Mouse (Mus musculus) lung, adult 2 months (tissue): ENCODE results near the gene Garnl3. TPM values are rescaled to one million over a fixed set of nuclear protein-coding genes. Genes with fewer than 3 reads are reported as not detected.
"Not testable (repeated sequence)": the region's sequence is repeated elsewhere in the genome, so short reads cannot be mapped to it uniquely, and the experiment has no call there.

Experiments used
- DNase-seq: peaks from one replicate; pipeline ENCODE4 v3.0.0; 2022
- H3K4me1 ChIP-seq: fragments of 200-500 bp; 2 replicates; pipeline ENCODE4 v1.6.1; 2011; ENCODE audit warnings: low read length; ENCODE audit not compliant: control insufficient read depth, insufficient read depth
- H3K4me3 ChIP-seq: fragments of 200-500 bp; replicated peaks from 2 replicates; pipeline ENCODE3; 2011; ENCODE audit warnings: low read depth, mild to moderate bottlenecking, control low read depth, low read length; ENCODE audit errors: extremely low read depth
- CTCF ChIP-seq: fragments of 200-500 bp; IDR thresholded peaks from 2 replicates; pipeline ENCODE4 v1.5.1; 2011; ENCODE audit warnings: mild to moderate bottlenecking, low read length, control low read depth; ENCODE audit not compliant: insufficient read depth
- POLR2A ChIP-seq: fragments of 200-500 bp; IDR thresholded peaks from 2 replicates; pipeline ENCODE4 v1.6.1; 2011; ENCODE audit warnings: low read depth, mild to moderate bottlenecking, control low read depth, low read length, borderline replicate concordance; ENCODE audit errors: extremely low read depth
- WGBS: fragments of 180-500 bp; shearing (Covaris S2); methylation state at CpG from one replicate; pipeline ENCODE4 v1.1.7; 2018; 5-methylcytosine and 5-hydroxymethylcytosine counted together
- polyA plus RNA-seq: library from polyadenylated mRNA; depleted of rRNA; stranded (reverse); fragments of >200 nt; gene quantifications from 2 replicates; pipeline ENCODE4 v1.2.3, GENCODE M21; 2012

Garnl3 gene
- polyA plus RNA-seq, 1 experiment, result 12.0 TPM

DNA sequence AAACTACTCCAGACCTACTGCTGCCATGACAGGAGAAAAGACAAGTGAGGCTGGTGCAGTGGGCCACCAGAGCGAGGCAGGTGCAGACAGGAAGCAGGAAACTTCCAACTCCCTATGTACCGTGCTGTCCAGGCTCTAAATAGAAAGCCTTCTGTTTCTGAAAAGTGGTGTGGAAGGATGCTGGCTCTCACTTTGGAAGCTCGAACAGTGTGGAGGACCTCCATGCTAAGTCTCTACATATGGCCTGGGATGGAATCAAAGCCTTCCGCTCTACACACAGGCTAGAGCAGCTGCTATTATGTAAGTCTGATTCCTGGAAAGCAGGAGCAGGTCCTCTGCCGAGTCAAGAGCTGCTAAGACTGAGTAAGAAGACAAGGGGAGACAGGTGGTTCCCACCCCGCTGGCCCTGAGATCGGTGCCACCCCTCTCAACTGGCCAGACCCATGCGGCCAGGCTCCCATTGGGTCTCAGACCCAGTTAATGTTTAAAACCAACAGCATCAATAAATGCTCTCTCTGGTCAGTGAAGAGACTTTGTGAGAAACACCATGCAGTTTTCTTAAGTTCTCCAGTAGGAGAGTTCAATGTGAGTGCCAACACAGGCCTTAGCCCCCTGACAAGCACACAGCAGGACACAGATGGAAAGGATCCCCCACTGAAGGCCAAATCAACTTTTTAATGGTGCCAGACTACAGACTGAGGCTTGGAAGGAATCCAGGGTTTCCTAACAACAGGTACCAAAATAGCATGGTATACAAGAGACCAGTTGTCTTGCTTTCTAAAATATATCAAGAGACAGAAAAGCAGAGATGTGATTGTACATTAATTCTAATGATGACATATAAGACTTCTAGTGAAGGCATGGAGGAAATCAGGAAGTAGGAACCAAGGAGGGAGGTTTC lies 40.6 kb downstream of the Garnl3 start:
- 74% methylated on average over 8 of the region's 8 CpGs for WGBS
- H3K4me3 ChIP-seq, result no peak overlapping the region
- no peak for DNase-seq
- TF ChIP-seq CTCF, result no peak
- no peak for TF ChIP-seq POLR2A
- no peaks in the 10 kb centered on the region for H3K4me1 ChIP-seq

DNA sequence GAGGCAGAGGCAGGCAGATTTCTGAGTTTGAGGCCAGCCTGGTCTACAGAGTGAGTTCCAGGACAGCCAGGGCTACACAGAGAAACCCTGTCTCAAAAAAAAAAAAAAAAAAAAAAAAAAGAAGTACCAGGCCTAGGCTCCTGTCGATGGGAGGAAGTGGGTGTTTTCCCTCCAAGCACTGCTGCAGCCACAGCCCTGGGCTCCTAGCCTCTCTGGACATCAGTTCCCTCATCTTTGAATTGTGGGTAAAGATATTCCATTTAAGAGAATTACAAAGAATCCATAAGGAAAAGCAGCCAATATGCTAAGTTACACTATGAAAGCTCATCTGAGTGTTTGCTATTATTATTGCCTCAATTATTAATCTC lies 41.4 kb downstream of the Garnl3 start:
- H3K4me1 ChIP-seq, DNase-seq, H3K4me3 ChIP-seq: not testable (repeated sequence)
- WGBS, result 47% methylated on average over 1 of the region's 1 CpGs

DNA sequence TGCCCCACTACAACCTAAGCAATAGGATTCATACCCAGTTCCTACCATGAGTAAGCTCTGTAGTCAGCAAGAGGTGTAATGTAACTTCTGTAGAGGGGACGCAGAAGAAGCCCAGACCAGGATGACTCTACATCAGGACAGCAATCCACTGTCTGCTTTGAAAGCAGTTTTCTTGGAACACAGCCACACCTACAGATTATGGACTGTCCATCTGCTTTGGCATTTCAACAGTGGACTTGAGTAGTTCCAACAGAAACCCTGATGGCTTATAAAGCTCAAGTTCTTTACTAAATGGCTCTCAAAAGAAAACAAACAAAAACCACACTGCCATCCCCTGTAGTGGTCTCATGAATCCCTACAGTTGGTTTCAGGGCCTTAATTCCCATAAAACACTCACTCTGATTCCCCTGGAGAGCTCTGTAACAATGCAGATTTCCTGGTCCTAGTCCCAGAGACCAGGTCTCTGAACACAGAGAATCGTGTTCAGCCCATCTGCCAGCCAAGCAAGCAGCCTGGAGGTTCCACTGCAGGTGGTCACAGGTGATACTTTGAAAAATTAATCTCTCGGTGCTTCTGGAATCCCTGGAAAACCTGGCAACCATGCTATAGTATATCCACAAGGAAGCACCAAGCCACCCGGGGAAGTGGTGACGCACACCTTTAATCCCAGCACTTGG lies 42.0 kb downstream of the Garnl3 start:
- Histone ChIP-seq H3K4me3 (no peak overlapping the region), H3K4me1 (no peaks in the 10 kb centered on the region)
- no peak for DNase-seq
- 89% methylated on average over 5 of the region's 5 CpGs for WGBS
- TF ChIP-seq POLR2A, result no peak
- no peak for TF ChIP-seq CTCF

DNA sequence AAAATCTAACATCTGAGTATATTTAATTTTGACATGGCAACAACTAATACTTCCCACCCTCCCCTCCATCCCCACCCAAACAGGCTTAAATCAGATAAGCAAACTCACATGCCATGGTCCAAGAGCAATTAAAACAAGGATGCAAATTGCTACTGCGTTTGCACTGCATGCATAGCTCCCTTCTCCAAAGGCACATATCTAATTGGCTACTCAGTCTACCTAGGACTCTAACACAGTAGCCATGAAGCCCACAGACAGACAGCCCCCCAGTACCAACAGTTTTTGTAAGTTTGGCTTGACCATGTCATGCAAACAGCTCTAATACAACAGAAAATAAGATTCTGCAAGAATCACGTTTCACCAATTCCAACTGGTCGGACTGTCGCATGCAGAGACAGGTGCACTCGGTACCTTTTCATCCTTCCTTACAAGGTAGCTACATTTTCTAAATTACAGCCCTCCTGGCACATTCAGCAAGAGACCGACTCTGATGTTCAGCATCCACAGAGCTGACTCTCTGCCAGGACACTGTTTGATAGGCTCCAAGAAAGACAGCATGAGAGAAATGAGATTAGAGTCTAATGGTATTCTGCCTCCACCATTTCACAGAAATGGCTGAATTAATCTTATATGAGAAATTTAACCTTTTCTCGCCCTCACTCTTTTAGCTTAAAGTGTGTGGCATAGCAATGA lies 44.6 kb downstream of the Garnl3 start:
- no peak for TF ChIP-seq CTCF
- TF ChIP-seq POLR2A, result no peak
- WGBS, result 83% methylated on average over 7 of the region's 7 CpGs
- Histone ChIP-seq H3K4me3 (no peak overlapping the region), H3K4me1 (no peaks in the 10 kb centered on the region)
- no peak for DNase-seq

DNA sequence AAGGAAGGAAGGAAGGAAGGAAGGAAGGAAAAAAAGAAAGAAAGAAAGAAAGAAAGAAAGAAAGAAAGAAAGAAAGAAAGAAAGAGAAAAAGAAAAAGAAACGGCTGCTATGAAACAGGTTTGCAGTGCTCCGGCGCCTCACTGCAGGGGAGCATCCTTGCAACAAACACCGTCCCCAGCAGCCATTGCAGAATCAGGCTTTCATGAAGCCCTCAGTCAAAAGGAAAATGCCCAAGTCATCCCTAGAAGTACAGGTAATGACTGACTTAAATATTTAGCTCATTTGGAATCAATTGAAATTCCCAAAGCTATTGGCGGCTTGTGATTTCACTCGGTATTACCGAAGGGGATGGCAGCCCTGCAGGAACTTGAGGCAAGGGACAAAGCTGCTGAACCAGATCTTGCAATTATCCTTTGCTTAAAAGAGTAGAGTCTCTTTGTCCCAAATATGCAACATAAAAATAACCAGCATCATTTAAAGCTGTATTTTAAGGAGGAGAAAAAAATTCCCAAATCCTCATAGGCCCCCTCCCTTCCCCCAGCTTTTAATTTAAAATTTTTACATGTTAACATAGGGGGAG lies 45.3 kb downstream of the Garnl3 start:
- 80% methylated on average over 7 of the region's 7 CpGs for WGBS
- Histone ChIP-seq H3K4me3 (no peak overlapping the region), H3K4me1 (no peaks in the 10 kb centered on the region)
- TF ChIP-seq POLR2A, result no peak
- no peak for DNase-seq

DNA sequence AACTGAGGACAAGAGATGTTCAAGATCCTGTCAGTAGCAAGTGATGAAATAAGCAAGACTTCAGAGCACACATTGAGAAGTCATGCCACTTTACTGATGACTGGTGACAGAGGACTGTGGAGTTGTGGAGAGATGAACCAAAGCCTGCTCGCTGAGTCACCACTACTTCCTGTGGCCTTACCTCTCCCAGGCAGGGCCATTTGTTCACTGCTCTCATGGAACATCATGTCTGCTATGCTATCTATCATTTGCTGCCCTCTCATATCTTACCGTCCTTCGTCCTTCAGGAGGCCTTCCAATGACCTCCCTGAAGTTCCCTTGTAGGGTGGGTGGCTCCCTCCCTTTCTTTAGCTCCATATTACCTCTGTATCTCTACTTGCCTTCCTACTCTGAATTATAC lies 47.2 kb downstream of the Garnl3 start:
- DNase-seq, result no peak
- WGBS, result 78% methylated on average over 3 of the region's 3 CpGs
- Histone ChIP-seq H3K4me3 (no peak overlapping the region), H3K4me1 (peaks cover 3% of the 10 kb centered on the region; the same call in 1 of the 2 replicates)
- no peak for TF ChIP-seq POLR2A

DNA sequence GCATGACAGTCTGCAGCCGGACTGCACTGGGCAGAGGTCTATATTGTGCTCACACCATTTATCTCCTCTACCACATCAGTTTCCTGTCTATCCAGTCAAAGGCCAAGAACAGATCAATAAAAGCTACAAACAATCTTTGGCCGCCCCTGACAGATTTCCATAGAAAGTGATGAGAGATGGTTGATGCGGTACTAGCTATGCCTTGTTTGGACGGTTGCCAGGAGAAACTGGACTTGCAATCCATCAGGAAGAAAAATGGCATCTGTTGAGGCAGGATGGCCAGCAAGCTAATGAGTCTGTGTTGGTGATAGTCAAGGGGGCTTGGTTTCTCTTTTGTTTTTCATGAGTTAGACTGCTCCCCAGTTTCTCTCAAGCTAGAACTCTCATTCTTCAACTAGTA lies 51.3 kb downstream of the Garnl3 start:
- no peak for DNase-seq
- 33% methylated on average over 4 of the region's 4 CpGs for WGBS
- Histone ChIP-seq H3K4me3 (no peak overlapping the region), H3K4me1 (peaks cover 3% of the 10 kb centered on the region; the same call in 1 of the 2 replicates)
- TF ChIP-seq POLR2A (no peak), CTCF (no peak)

DNA sequence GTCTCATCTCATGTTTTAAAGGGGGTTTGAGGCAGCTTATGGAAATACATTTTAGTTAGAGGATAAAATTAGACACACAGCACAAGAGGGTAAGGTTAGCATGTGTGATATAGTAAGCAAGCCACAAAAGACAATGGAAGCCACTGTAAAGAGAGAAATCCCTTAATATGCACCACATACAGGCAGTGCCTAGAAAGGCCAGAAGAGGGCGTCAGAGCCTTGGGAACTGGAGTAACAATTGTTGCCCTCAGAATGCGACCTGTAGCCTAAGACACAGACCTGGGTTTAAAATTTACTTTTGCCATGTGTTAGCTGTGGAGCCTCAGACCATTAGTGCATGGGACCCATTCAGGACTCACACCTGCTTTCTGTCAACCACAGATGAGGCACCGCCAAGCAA lies 54.2 kb downstream of the Garnl3 start:
- Histone ChIP-seq H3K4me3 (no peak overlapping the region), H3K4me1 (peaks cover 6% of the 10 kb centered on the region)
- WGBS, result 41% methylated on average over 3 of the region's 3 CpGs
- DNase-seq, result no peak
- TF ChIP-seq CTCF, result peak; percentile 28
- no peak for TF ChIP-seq POLR2A

DNA sequence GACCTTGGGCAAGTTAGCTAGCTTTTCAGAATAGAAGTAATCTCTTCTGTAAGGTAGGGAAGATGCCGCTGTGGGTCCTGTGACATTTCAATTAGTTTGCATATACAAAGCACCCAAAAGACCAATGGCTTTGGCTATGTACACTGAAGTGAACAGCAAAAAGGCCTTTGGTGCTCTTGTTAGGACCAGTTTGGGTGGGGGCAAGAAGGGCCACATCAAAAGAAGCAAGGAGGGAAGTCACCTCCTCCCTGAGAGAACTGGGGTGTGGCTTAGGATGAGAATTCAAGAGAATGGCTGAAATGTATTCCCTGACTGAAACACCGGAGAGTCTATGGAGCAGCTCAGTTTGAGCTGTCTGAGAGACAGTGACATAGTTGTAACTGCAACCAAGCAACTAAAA lies 56.5 kb downstream of the Garnl3 start:
- WGBS, result 89% methylated on average over 2 of the region's 2 CpGs

DNA sequence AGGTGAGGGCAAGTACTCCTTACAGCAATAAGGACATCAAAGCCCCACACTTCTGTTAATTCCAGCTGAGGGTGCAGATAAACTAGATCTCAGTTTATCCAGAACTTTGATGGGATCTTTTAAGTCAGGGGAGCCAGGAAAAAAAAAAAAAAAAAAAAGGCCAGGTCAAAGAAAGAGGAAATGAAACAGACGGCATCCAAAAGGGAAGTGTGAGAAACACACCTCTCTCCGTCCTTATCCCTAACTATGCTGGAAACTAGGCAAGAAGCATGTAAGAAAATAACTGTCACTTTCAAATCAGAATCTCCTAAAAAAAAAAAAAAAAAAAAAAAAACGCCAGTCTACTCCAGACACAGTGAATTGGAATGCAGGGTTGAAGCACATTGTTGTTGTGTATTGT lies 57.3 kb downstream of the Garnl3 start:
- DNase-seq, result no peak
- WGBS, result 45% methylated on average over 3 of the region's 3 CpGs
- H3K4me1 ChIP-seq, result peaks cover 6% of the 10 kb centered on the region
- TF ChIP-seq CTCF (no peak), POLR2A (no peak)
- H3K4me3 ChIP-seq, result no peak overlapping the region

More for the DNA sequence above, 56.5 kb downstream of the Garnl3 start:
- peaks cover 8% of the 10 kb centered on the region for H3K4me1 ChIP-seq
- no peak for TF ChIP-seq CTCF
- no peak for TF ChIP-seq POLR2A
- H3K4me3 ChIP-seq, result no peak overlapping the region
- no peak for DNase-seq
